9 mouse cellular contexts compared by ENCODE assay signal in genomic region chr17:88404471-88404870, GRCm38 (mm10). TPM values are rescaled to one million over a fixed set of nuclear protein-coding genes. Genes with fewer than 3 reads are reported as not detected.
A peak's percentile ranks its signal among the peaks of the same experiment; 100 is the strongest.
DNase-seq lines count a peak whose midpoint lies in the region; ATAC-seq lines count a peak whose summit lies in the region.
"Had no signal": no experiment of that assay in that cellular context is flagged by ENCODE, and none has a peak within 500 bp of the region (broad histone marks: within the 10 kb centered on the region; RNA-seq: fewer than 3 reads in every experiment).

No protein-coding gene starts in this region.

- H3K27me3 ChIP-seq in kidney, embryonic 16.5 days (ENCODE audit: insufficient read depth, low read length) = peaks cover 11% of the 10 kb centered on the region
- peaks cover 23% of the 10 kb centered on the region for H3K27me3 ChIP-seq in embryonic facial prominence, embryonic 13.5 days
- H3K27me3 ChIP-seq in hindbrain, embryonic 12.5 days = peaks cover 22% of the 10 kb centered on the region
- H3K27me3 ChIP-seq in midbrain, embryonic 16.5 days (ENCODE audit: control insufficient read depth, insufficient read depth, low read depth, low read length) = no peaks in the 10 kb centered on the region

- no peak for DNase-seq in kidney, postnatal 4 days
- DNase-seq in right cerebral cortex, postnatal 36 days (ENCODE audit: low spot score in 2 of 2) = no peak
- no peak for DNase-seq in embryo, embryonic 9.5 days (ENCODE audit: extremely low spot score)

- H3K36me3 ChIP-seq in kidney, embryonic 16.5 days (ENCODE audit: insufficient read depth, low read length) = no peaks in the 10 kb centered on the region
- H3K36me3 ChIP-seq in embryonic facial prominence, embryonic 13.5 days = no peaks in the 10 kb centered on the region
- no peaks in the 10 kb centered on the region for H3K36me3 ChIP-seq in hindbrain, embryonic 12.5 days
- no peaks in the 10 kb centered on the region for H3K36me3 ChIP-seq in midbrain, embryonic 16.5 days (ENCODE audit: control insufficient read depth, insufficient read depth, low read length)

- H3K4me3 ChIP-seq in kidney, embryonic 16.5 days (ENCODE audit: low read length) = no peak overlapping the region
- H3K4me3 ChIP-seq in embryonic facial prominence, embryonic 13.5 days = no peak overlapping the region
- H3K4me3 ChIP-seq in hindbrain, embryonic 12.5 days = no peak overlapping the region
- H3K4me3 ChIP-seq in midbrain, embryonic 16.5 days (ENCODE audit: low read depth, low read length) = no peak overlapping the region

- peaks cover 7% of the 10 kb centered on the region; the same call in 1 of the 2 replicates for H3K4me1 ChIP-seq in kidney, embryonic 16.5 days (ENCODE audit: insufficient read depth, low read length)
- no peaks in the 10 kb centered on the region for H3K4me1 ChIP-seq in embryonic facial prominence, embryonic 13.5 days
- peaks cover 7% of the 10 kb centered on the region for H3K4me1 ChIP-seq in hindbrain, embryonic 12.5 days
- H3K4me1 ChIP-seq in midbrain, embryonic 16.5 days (ENCODE audit: control insufficient read depth, insufficient read depth, low read length) = peaks cover 13% of the 10 kb centered on the region

- WGBS in kidney, embryonic 16.5 days = 12% methylated on average over 6 of the region's 6 CpGs
- WGBS in embryonic facial prominence, embryonic 13.5 days = 13% methylated on average over 6 of the region's 6 CpGs
- 3% methylated on average over 6 of the region's 6 CpGs for WGBS in hindbrain, embryonic 12.5 days
- 2% methylated on average over 6 of the region's 6 CpGs for WGBS in midbrain, embryonic 16.5 days

- no peak overlapping the region for H3K9ac ChIP-seq in kidney, embryonic 16.5 days (replicated peaks; ENCODE audit: low read length)
- no peak overlapping the region for H3K9ac ChIP-seq in embryonic facial prominence, embryonic 13.5 days
- H3K9ac ChIP-seq in hindbrain, embryonic 12.5 days = no peak overlapping the region
- no peak overlapping the region for H3K9ac ChIP-seq in midbrain, embryonic 16.5 days (ENCODE audit: low read depth, low read length)

- no peaks in the 10 kb centered on the region for H3K9me3 ChIP-seq in kidney, embryonic 16.5 days (ENCODE audit: low read length)
- no peaks in the 10 kb centered on the region for H3K9me3 ChIP-seq in embryonic facial prominence, embryonic 13.5 days
- H3K9me3 ChIP-seq in hindbrain, embryonic 12.5 days (replicated peaks) = no peaks in the 10 kb centered on the region
- H3K9me3 ChIP-seq in midbrain, embryonic 16.5 days (replicated peaks; ENCODE audit: control insufficient read depth, low read length, poor library complexity, severe bottlenecking) = no peaks in the 10 kb centered on the region
- H3K9me3 ChIP-seq: megakaryocyte, embryonic 14.5 days had no signal

- peak overlapping the region; percentile 43 for H3K4me2 ChIP-seq in kidney, embryonic 16.5 days (replicated peaks; ENCODE audit: low read depth, low read length)
- H3K4me2 ChIP-seq in embryonic facial prominence, embryonic 13.5 days = peak overlapping the region; percentile 21
- peak overlapping the region; percentile 39 for H3K4me2 ChIP-seq in hindbrain, embryonic 12.5 days (replicated peaks)
- peak overlapping the region; percentile 48 for H3K4me2 ChIP-seq in midbrain, embryonic 16.5 days (ENCODE audit: low read length)

- ATAC-seq in kidney, embryonic 16.5 days (ENCODE audit: low FRiP score, low TSS enrichment) = no peak
- ATAC-seq in embryonic facial prominence, embryonic 13.5 days (ENCODE audit: insufficient number of reproducible peaks, insufficient read depth, low FRiP score, low TSS enrichment, low read depth) = no peak
- ATAC-seq in hindbrain, embryonic 12.5 days (ENCODE audit: low FRiP score) = no peak
- 0 out of 2 replicates have a peak, but pooled peaks have one; percentile 44 for ATAC-seq in midbrain, embryonic 16.5 days
- ATAC-seq: Patski had no signal

- no peak overlapping the region for H3K27ac ChIP-seq in kidney, embryonic 16.5 days (ENCODE audit: low read length)
- H3K27ac ChIP-seq in embryonic facial prominence, embryonic 13.5 days = no peak overlapping the region
- H3K27ac ChIP-seq in hindbrain, embryonic 12.5 days = no peak overlapping the region
- H3K27ac ChIP-seq in midbrain, embryonic 16.5 days (ENCODE audit: low read length) = no peak overlapping the region

RNA-seq across cellular contexts. Expression of gene Foxn2, which starts 36.0 kb away (rescaled TPM):
- 14.0 and 15.7 TPM in 2 replicates for polyA plus RNA-seq in kidney, embryonic 16.5 days (2015; fragmentation: Nextera tagmentation; extraction: Ambion mirVana)
- 14.4 and 15.4 TPM in 2 replicates for polyA plus RNA-seq in embryonic facial prominence, embryonic 13.5 days (2015; fragmentation: Nextera tagmentation; extraction: Ambion mirVana)
- polyA plus RNA-seq in hindbrain, embryonic 12.5 days (2016; fragmentation: Nextera tagmentation; extraction: Ambion mirVana) = 13.4 and 15.2 TPM in 2 replicates
- 7.6 and 8.5 TPM in 2 replicates for polyA plus RNA-seq in midbrain, embryonic 16.5 days (2015; fragmentation: Nextera tagmentation; extraction: Ambion mirVana)
